Mouse (Mus musculus) embryonic fibroblast, embryonic 13.5 days (primary cell): Measurements from ENCODE around the gene Atg4d.
"Not testable (repeated sequence)": the region's sequence is repeated elsewhere in the genome, so short reads cannot be mapped to it uniquely, and the experiment has no call there.

ENCODE experiments used
- CTCF ChIP-seq: IDR thresholded peaks from 2 replicates; pipeline ENCODE4 v1.5.1; 2011; ENCODE audit warnings: mild to moderate bottlenecking, control low read depth, low read length, moderate library complexity, borderline replicate concordance; ENCODE audit not compliant: insufficient read depth
- POLR2A ChIP-seq: IDR thresholded peaks from 2 replicates; pipeline ENCODE4 v1.6.1; 2011; ENCODE audit warnings: low read depth, mild to moderate bottlenecking, control low read depth, low read length, moderate library complexity

GRCm38 (mm10) chr9:21322917-21323297 lies 57.8 kb downstream of the Atg4d start:
- not testable (repeated sequence) for TF ChIP-seq CTCF, POLR2A
